Mouse (Mus musculus): ENCODE results near the gene Axin2.

- no peak for TF ChIP-seq CTCF (IDR thresholded peaks at IDR 0.05; ENCODE audit: low read depth)
- no peak for TF ChIP-seq EP300 (IDR thresholded peaks at IDR 0.05; ENCODE audit: low read depth)
These were observed 41.5 kb downstream of the Axin2 start for GRCm38 (mm10) chr11:108961651-108962065.
